Mouse (Mus musculus) layer of hippocampus, adult 9-10 months (tissue): ENCODE data around the gene Armt1.

Source experiments
- DNase-seq: peaks from one replicate; pipeline ENCODE4 v3.0.0; 2022; ENCODE audit warnings: low spot score

Armt1 gene

GRCm38 (mm10) chr10:4432123-4432931 is at the start of gene Armt1, which contains the start of gene Rmnd1:
Gene Armt1, plus strand, starts transcription at chr10:4432467.
Gene Rmnd1, minus strand, starts transcription at chr10:4432388.
- DNase-seq, result peak; percentile 61

- no peak for DNase-seq
Measured at GRCm38 (mm10) chr10:4384244-4384643, 48.0 kb upstream of the Armt1 start.

GRCm38 (mm10) chr10:4386609-4387591 is 45.4 kb upstream of the Armt1 start:
- peak; percentile 66 for DNase-seq

GRCm38 (mm10) chr10:4387701-4388383 is 44.4 kb upstream of the Armt1 start, which contains the start of gene Zbtb2:
Gene Zbtb2, minus strand, starts transcription at chr10:4388108.
- no peak for DNase-seq

- no peak for DNase-seq
Measured at GRCm38 (mm10) chr10:4388384-4388745, 43.9 kb upstream of the Armt1 start.

GRCm38 (mm10) chr10:4389036-4389435 is 43.2 kb upstream of the Armt1 start:
- no peak for DNase-seq

GRCm38 (mm10) chr10:4389461-4390112 is 42.7 kb upstream of the Armt1 start:
- DNase-seq, result no peak

GRCm38 (mm10) chr10:4390550-4390949 is 41.7 kb upstream of the Armt1 start:
- no peak for DNase-seq

- DNase-seq, result no peak
Measured at GRCm38 (mm10) chr10:4391076-4391475, 41.2 kb upstream of the Armt1 start.

GRCm38 (mm10) chr10:4391851-4392250 is 40.4 kb upstream of the Armt1 start:
- no peak for DNase-seq

- DNase-seq, result no peak
Measured at GRCm38 (mm10) chr10:4395321-4395720, 36.9 kb upstream of the Armt1 start.

GRCm38 (mm10) chr10:4398058-4398457 is 34.2 kb upstream of the Armt1 start:
- DNase-seq, result no peak

- peak; percentile 73 for DNase-seq
Measured at GRCm38 (mm10) chr10:4404895-4405491, 27.3 kb upstream of the Armt1 start.

GRCm38 (mm10) chr10:4405511-4405910 is 26.8 kb upstream of the Armt1 start:
- no peak for DNase-seq

- DNase-seq, result no peak
Measured at GRCm38 (mm10) chr10:4407191-4407590, 25.1 kb upstream of the Armt1 start.

GRCm38 (mm10) chr10:4425245-4425644 is 7.0 kb upstream of the Armt1 start:
- DNase-seq, result no peak

- DNase-seq, result no peak
Measured at GRCm38 (mm10) chr10:4430399-4430798, 1.9 kb upstream of the Armt1 start.

- DNase-seq, result no peak
Measured at GRCm38 (mm10) chr10:4430826-4431225, 1.4 kb upstream of the Armt1 start.

GRCm38 (mm10) chr10:4431746-4432122 is 533 bp upstream of the Armt1 start:
- no peak for DNase-seq

- no peak for DNase-seq
Measured at GRCm38 (mm10) chr10:4432996-4433755, 909 bp downstream of the Armt1 start.
